Mouse (Mus musculus) liver, embryonic 16.5 days (tissue): ENCODE measurements at regions not wholly inside any gene's neighbourhood (a gene's known extent, or its start where the extent isn't known, plus 50 kb on each side); places are given as distances from the start of the nearest gene placed in this dataset.

Experiments used
- ATAC-seq: fragments of 200-750 bp; cut with Nextera tagmentation; 2 replicates; pipeline ENCODE4 v1.8.0; 2017; ENCODE audit warnings: low read depth, mild to moderate bottlenecking, moderate number of reproducible peaks, moderate library complexity
- H3K27ac ChIP-seq: fragments of 300-500 bp; sonication (generic); 2 replicates; pipeline ENCODE4 v1.5.1; 2014; ENCODE audit warnings: mild to moderate bottlenecking, low read length
- H3K27me3 ChIP-seq: fragments of 300-500 bp; sonication (generic); 2 replicates; pipeline ENCODE4 v1.6.1; 2014; ENCODE audit warnings: low read depth, low read length, mixed read lengths; ENCODE audit not compliant: control insufficient read depth, insufficient read depth
- H3K36me3 ChIP-seq: fragments of 300-500 bp; sonication (generic); 2 replicates; pipeline ENCODE4 v1.6.1; 2014; ENCODE audit warnings: mild to moderate bottlenecking; ENCODE audit not compliant: control insufficient read depth, insufficient read depth
- H3K4me1 ChIP-seq: fragments of 300-500 bp; sonication (generic); 2 replicates; pipeline ENCODE4 v1.6.1; 2014; ENCODE audit warnings: low read depth, low read length, mixed read lengths; ENCODE audit not compliant: control insufficient read depth
- H3K4me2 ChIP-seq: fragments of 300-500 bp; sonication (generic); 2 replicates; pipeline ENCODE4 v1.6.1; 2014; ENCODE audit warnings: low read depth, low read length, mixed read lengths
- H3K4me3 ChIP-seq: fragments of 300-500 bp; sonication (generic); 2 replicates; pipeline ENCODE4 v1.5.1; 2014; ENCODE audit warnings: low read depth, mild to moderate bottlenecking, low read length
- H3K9ac ChIP-seq: fragments of 300-500 bp; sonication (generic); 2 replicates; pipeline ENCODE4 v1.6.1; 2014; ENCODE audit warnings: low read depth, low read length
- H3K9me3 ChIP-seq: fragments of 300-500 bp; sonication (generic); replicated peaks from 2 replicates; pipeline ENCODE4 v1.6.1; 2016; ENCODE audit warnings: low read length; ENCODE audit not compliant: control insufficient read depth
- WGBS: fragments of 180-500 bp; shearing (Covaris S2); extraction: QIAGEN DNeasy Blood & Tissue Kit; methylation state at CpG from one replicate; pipeline ENCODE4 v1.1.7; 2014; ENCODE audit not compliant: insufficient replicate concordance; 5-methylcytosine and 5-hydroxymethylcytosine counted together

DNA sequence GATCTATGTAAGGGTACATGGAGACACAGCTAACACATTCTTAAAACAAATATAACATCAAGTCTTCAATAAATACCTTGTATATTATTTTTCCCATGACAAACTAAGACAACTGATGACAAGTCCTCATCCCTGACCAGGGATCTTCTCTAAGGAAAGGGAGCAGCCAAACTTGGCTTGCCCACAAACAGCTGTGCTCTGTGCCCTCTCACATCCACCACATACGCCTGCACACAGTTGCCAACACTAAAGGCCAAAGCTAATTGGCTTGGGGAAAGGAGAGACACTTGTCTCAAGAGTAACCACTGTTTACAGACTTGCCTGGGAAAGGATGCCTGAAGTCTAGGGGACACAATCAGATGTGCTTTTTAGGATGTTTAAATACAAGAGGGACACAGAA, 241.3 kb upstream of the Marcks start:
- H3K4me3 ChIP-seq, result no peak overlapping the region
- H3K9ac ChIP-seq, result no peak overlapping the region
- no peak overlapping the region for H3K4me2 ChIP-seq
- no peaks in the 10 kb centered on the region for H3K36me3 ChIP-seq
- no peak overlapping the region for H3K27ac ChIP-seq
- no peaks in the 10 kb centered on the region for H3K4me1 ChIP-seq
- H3K9me3 ChIP-seq, result no peaks in the 10 kb centered on the region
- 46% methylated on average over 1 of the region's 1 CpGs for WGBS
- no peaks in the 10 kb centered on the region for H3K27me3 ChIP-seq
- ATAC-seq, result no peak

DNA sequence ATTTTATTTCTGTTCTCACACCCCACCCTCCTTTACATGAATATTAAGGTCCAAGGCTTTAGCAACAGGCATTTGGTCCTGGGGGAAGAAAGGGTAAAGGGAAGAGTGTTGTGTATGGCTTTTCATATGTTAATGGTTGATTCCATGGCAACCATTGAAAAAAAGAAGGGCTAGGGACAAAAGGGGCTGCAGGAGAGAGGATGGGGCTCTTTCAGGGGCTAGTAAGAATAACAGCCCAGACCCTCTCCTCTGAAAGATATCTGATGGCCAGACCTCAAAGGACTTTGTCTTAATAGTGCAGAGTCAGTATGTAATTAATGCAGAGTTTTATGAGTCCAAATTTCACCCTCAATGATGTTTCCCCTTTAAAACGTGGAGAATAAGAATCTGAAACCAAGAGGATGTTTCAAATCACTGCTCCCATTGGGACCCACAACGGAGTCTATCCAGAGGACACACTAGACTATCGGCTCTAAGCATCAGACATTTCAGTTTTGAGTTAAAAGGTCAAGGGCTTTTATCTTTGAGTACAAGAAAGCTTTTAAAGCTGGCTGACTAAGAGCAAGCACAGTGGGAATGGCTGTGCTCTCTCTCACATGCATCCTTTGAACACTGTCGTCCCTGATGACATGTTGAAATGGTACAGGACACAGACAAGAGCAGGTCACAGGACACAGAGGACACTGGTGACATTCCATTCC, 239.4 kb upstream of the Marcks start:
- Histone ChIP-seq H3K27me3 (no peaks in the 10 kb centered on the region), H3K9ac (no peak overlapping the region), H3K27ac (no peak overlapping the region), H3K4me1 (no peaks in the 10 kb centered on the region), H3K9me3 (no peaks in the 10 kb centered on the region), H3K36me3 (no peaks in the 10 kb centered on the region), H3K4me3 (no peak overlapping the region), H3K4me2 (no peak overlapping the region)
- ATAC-seq, result no peak
- 44% methylated on average over 4 of the region's 4 CpGs for WGBS

DNA sequence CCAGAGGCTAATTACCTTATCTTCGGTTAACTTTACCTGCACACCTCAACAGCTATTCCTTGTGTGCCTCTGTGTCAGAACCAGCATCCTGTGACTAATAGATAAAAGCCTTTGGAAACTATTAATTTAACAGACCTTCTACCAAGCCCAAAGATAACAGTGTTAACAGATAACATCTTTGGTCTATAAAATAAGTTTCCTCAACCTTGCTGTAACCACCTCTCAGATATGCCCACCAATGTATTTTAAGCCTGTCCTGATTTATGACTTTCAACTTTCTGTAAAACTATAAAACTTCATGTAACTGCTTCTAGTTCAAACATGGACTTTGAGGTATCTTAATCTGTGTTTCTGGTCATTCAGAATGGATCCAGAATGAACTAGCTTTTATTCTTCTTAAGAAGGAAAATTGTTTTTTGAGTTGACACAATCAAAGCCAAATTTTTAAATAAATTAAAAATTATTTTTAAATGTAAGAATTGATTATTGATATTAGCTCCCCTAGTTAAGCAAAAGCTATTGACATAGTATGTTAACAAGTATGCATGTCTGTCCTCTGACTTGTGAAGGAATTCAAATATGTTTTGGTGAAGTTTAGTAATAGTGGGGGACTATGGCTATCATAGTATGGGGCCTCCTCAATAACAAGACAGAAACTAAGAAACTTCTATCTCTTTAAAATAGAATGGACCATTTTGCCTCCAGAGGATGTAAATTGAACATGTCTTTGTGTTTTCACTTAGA, 238.7 kb upstream of the Marcks start:
- no peaks in the 10 kb centered on the region for H3K27me3 ChIP-seq
- no peak overlapping the region for H3K9ac ChIP-seq
- ATAC-seq, result no peak
- no peaks in the 10 kb centered on the region for H3K9me3 ChIP-seq
- H3K4me3 ChIP-seq, result no peak overlapping the region
- no peaks in the 10 kb centered on the region for H3K4me1 ChIP-seq
- no peaks in the 10 kb centered on the region for H3K36me3 ChIP-seq
- 55% methylated on average over 1 of the region's 1 CpGs for WGBS
- no peak overlapping the region for H3K4me2 ChIP-seq
- no peak overlapping the region for H3K27ac ChIP-seq

DNA sequence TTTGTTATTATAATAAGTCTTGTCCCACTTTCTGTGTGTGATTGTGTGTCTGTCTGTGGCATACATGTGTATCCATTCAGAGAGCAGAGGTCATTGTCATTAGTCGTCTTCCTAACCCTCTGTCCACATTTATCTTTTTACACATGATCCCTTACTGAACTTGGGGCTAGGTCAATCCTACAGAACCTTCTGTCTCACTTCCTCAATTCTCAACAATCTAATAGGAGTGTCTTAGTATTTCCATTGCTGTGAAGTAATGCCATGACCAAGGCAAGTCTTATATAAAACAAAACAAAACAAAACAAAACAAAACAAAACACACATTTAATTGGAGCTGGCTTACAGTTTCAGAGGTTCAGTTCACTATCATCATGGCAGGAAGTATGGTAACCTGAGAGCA, 237.5 kb upstream of the Marcks start:
- WGBS, result 45% methylated on average over 1 of the region's 1 CpGs

DNA sequence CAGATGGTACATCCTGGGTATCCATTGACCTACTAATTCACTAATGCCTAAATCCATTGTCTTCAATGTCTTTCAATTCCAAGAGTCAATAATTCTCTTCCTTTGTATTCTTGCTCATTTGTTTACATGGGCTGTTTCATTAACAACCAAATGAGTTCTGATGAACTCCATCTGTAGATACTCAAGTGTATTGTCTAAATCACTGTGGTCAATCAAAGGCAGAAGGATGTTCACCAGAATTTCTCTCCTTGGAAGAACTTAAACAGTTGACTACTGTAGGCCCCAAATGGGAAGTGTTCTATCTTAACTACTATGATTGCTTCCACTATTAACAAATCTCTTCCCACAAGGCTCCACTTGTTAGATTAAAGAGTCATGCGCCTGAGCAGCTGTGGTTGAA, 236.9 kb upstream of the Marcks start:
- no peak for ATAC-seq
- WGBS, result 70% methylated on average over 1 of the region's 1 CpGs
- no peak overlapping the region for H3K27ac ChIP-seq
- no peak overlapping the region for H3K9ac ChIP-seq
- H3K27me3 ChIP-seq, result no peaks in the 10 kb centered on the region
- H3K9me3 ChIP-seq, result no peaks in the 10 kb centered on the region
- no peaks in the 10 kb centered on the region for H3K4me1 ChIP-seq
- H3K4me3 ChIP-seq, result no peak overlapping the region
- no peak overlapping the region for H3K4me2 ChIP-seq
- H3K36me3 ChIP-seq, result no peaks in the 10 kb centered on the region

More for the DNA sequence above, 237.5 kb upstream of the Marcks start:
- Histone ChIP-seq H3K4me2 (no peak overlapping the region), H3K36me3 (no peaks in the 10 kb centered on the region), H3K27ac (no peak overlapping the region), H3K9ac (no peak overlapping the region), H3K4me3 (no peak overlapping the region), H3K4me1 (no peaks in the 10 kb centered on the region), H3K27me3 (no peaks in the 10 kb centered on the region), H3K9me3 (no peaks in the 10 kb centered on the region)
- no peak for ATAC-seq

DNA sequence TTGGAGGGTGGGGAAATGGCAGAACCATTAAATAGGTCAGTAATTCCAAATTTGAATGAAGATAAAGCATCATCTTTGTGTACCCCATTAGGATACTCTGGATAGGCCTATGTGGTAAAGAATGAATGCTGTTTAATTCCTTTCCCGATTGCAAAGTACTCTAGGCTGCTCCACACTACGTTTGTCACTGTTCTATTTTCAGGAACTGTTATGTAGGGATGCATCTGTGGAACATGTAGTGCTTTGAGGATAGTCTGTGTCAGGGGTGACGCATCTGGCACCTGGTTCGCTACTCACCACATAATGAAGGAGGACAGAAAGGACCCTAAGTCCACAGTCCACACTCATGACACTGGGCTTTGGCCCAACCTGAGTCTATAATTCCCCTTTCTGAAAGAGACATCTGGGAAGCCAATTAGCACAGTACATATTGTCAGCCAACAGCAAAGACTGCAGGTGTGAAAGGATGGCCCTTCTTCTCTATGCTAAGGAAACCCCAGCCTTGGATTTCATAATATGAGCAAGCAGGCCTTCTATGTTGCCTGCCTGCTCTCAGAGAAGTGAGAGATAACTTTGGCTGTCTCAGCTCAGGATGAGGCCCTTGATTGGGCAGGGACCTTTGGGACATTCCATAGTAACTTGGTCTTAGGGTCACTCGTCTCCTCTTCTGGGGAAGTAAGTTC, 230.4 kb upstream of the Marcks start:
- Histone ChIP-seq H3K27ac (no peak overlapping the region), H3K9me3 (no peaks in the 10 kb centered on the region), H3K4me3 (no peak overlapping the region), H3K27me3 (no peaks in the 10 kb centered on the region), H3K9ac (no peak overlapping the region), H3K4me1 (no peaks in the 10 kb centered on the region), H3K4me2 (no peak overlapping the region), H3K36me3 (no peaks in the 10 kb centered on the region)
- no peak for ATAC-seq
- WGBS, result 62% methylated on average over 5 of the region's 5 CpGs

DNA sequence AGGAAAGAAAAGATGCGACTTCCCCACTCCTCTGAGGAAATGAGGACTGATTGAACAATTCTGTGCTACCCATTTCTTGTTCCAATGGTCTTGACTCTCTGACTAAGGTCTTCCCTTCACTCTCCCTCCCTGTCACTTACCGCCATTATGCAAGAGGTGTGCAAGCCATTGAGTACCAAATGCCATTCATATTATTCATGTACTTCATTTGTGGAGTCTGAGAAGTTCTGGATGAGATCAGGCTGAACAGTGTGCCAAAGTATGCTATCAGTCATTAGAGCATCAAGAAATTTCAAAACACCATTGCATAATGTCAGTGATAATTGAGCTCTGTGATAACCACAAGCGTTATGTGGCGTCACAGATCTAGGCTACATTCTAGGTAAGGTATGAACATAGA, 229.1 kb upstream of the Marcks start:
- H3K27ac ChIP-seq, result no peak overlapping the region
- no peak overlapping the region for H3K4me2 ChIP-seq
- no peaks in the 10 kb centered on the region for H3K36me3 ChIP-seq
- H3K4me1 ChIP-seq, result no peaks in the 10 kb centered on the region
- no peak for ATAC-seq
- H3K9me3 ChIP-seq, result no peaks in the 10 kb centered on the region
- WGBS, result 74% methylated on average over 4 of the region's 4 CpGs
- H3K4me3 ChIP-seq, result no peak overlapping the region
- no peaks in the 10 kb centered on the region for H3K27me3 ChIP-seq
- H3K9ac ChIP-seq, result no peak overlapping the region

DNA sequence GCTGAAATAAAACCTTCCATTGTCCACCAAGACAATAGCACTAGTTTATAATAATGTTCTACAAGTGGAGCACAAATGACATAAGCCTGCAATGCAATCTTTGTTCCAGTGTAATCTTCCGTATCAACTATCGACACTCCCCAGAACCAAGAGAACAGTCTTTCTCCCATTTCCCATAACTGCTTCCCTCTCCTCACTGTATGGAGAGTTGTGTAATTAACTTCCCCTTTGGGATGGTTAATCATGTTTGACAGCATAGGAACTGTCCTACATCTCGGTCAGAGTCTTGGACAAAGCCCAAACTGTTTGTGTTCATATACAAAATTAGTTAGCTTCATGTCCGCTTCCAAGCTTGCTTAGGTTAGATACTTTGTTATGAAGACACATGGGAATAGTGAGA, 225.8 kb upstream of the Marcks start:
- 33% methylated on average over 4 of the region's 4 CpGs for WGBS
- Histone ChIP-seq H3K36me3 (no peaks in the 10 kb centered on the region), H3K9ac (no peak overlapping the region), H3K9me3 (no peaks in the 10 kb centered on the region), H3K27me3 (no peaks in the 10 kb centered on the region), H3K4me2 (no peak overlapping the region), H3K4me1 (no peaks in the 10 kb centered on the region), H3K4me3 (no peak overlapping the region), H3K27ac (no peak overlapping the region)
- no peak for ATAC-seq

DNA sequence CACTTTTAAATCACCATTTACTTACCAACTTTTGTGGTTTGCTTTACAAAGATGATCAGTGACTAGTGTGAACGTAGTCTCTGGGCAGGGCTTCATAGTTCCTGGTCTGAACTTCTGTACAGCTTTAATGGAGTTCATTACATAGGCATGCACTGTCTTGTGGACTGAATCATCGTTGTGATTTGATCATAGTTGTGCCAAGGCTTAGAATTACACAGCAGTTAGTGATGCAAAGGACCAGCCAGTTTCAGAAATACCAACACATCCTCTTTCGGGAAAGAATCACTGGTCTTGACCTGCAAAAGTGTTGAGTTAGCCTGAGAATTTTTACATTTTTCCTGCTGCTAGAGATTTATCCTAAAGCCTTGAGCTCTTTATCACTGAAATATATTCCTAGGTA, 222.3 kb upstream of the Marcks start:
- H3K4me2 ChIP-seq, result no peak overlapping the region
- ATAC-seq, result no peak
- H3K4me1 ChIP-seq, result no peaks in the 10 kb centered on the region
- H3K36me3 ChIP-seq, result no peaks in the 10 kb centered on the region
- H3K27me3 ChIP-seq, result no peaks in the 10 kb centered on the region
- no peak overlapping the region for H3K4me3 ChIP-seq
- H3K27ac ChIP-seq, result no peak overlapping the region
- H3K9ac ChIP-seq, result no peak overlapping the region
- WGBS, result 47% methylated on average over 3 of the region's 3 CpGs
- no peaks in the 10 kb centered on the region for H3K9me3 ChIP-seq
